ENCODE assay signal across 13 mouse cellular contexts in the genomic region with DNA sequence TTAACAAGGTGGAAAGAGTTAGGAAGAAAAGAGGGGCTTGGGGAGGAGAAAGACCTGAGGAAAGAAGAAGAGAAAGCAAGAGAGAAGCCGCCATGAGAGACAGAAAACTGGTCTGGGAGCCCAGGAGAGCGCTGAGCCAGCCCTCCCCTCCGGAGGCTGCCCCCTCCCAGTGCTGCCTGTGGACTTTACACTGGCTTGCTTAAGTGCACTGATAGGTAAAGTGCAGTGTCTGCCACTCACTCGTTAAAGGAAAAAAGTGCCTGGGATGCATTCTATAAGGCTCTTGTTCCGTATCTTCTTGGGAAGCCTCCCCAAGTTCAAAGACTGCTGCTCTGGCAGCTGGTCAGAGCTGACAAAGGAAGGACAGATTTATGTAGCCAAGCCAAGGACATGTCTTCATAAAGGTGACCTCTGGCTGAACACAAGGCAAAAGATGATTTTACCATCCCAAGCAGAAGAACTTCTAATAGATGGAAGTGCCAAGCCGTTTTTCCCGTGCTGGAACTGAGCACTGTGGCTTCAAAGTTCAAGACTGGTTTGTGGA. TPM values are rescaled to one million over a fixed set of nuclear protein-coding genes. Genes with fewer than 3 reads are reported as not detected.
DNase-seq lines count a peak whose midpoint lies in the region; ATAC-seq and TF ChIP-seq lines count a peak whose summit lies in the region.
"Had no signal": no experiment of that assay in that cellular context is flagged by ENCODE, and none has a peak within 500 bp of the region (broad histone marks: within the 10 kb centered on the region; RNA-seq: fewer than 3 reads in every experiment).

No protein-coding gene starts in this region.

- peak overlapping the region; percentile 41; the same call in 1 of the 2 replicates for H3K9ac ChIP-seq in intestine, embryonic 16.5 days (ENCODE audit: low read depth, low read length)
- no peak overlapping the region for H3K9ac ChIP-seq in kidney, postnatal 0 days (ENCODE audit: low read depth, low read length)
- 0 out of 2 replicates have a peak overlapping the region, but pooled peaks have one; percentile 2 for H3K9ac ChIP-seq in liver, postnatal 0 days (replicated peaks)
- H3K9ac ChIP-seq: forebrain, postnatal 0 days had no signal

- H3K4me2 ChIP-seq in intestine, embryonic 16.5 days (ENCODE audit: low read depth, low read length): peak overlapping the region; percentile 45
- no peak overlapping the region for H3K4me2 ChIP-seq in kidney, postnatal 0 days (ENCODE audit: low read length)
- peak overlapping the region; percentile 57 for H3K4me2 ChIP-seq in liver, postnatal 0 days (ENCODE audit: low read depth, low read length)

- no peaks in the 10 kb centered on the region for H3K27me3 ChIP-seq in intestine, embryonic 16.5 days (replicated peaks; ENCODE audit: control insufficient read depth, insufficient read depth, low read length)
- H3K27me3 ChIP-seq in kidney, postnatal 0 days (ENCODE audit: insufficient read depth, low read length): no peaks in the 10 kb centered on the region
- H3K27me3 ChIP-seq in liver, postnatal 0 days (ENCODE audit: insufficient read depth, low read length): no peaks in the 10 kb centered on the region
- no peaks in the 10 kb centered on the region for H3K27me3 ChIP-seq in embryonic facial prominence, embryonic 10.5 days (replicated peaks; ENCODE audit: low read depth, poor library complexity, severe bottlenecking)
- H3K27me3 ChIP-seq: CH12.LX had no signal

- peaks cover 27% of the 10 kb centered on the region for H3K4me1 ChIP-seq in intestine, embryonic 16.5 days (ENCODE audit: control insufficient read depth, insufficient read depth, low read length)
- H3K4me1 ChIP-seq in kidney, postnatal 0 days (replicated peaks; ENCODE audit: insufficient read depth, low read length): no peaks in the 10 kb centered on the region
- peaks cover 44% of the 10 kb centered on the region for H3K4me1 ChIP-seq in liver, postnatal 0 days (ENCODE audit: insufficient read depth)
- peaks cover 34% of the 10 kb centered on the region for H3K4me1 ChIP-seq in embryonic facial prominence, embryonic 10.5 days

- peak overlapping the region; percentile 79 for H3K27ac ChIP-seq in intestine, embryonic 16.5 days (ENCODE audit: low read length)
- H3K27ac ChIP-seq in kidney, postnatal 0 days: peak overlapping the region; percentile 70
- H3K27ac ChIP-seq in liver, postnatal 0 days (ENCODE audit: low read depth): peak overlapping the region; percentile 67
- H3K27ac ChIP-seq in embryonic facial prominence, embryonic 10.5 days (replicated peaks): no peak overlapping the region; the same call in 1 of the 2 replicates

- no peaks in the 10 kb centered on the region for H3K9me3 ChIP-seq in intestine, embryonic 16.5 days (ENCODE audit: control insufficient read depth, low read length)
- no peaks in the 10 kb centered on the region for H3K9me3 ChIP-seq in kidney, postnatal 0 days (replicated peaks; ENCODE audit: low read length)
- no peaks in the 10 kb centered on the region for H3K9me3 ChIP-seq in liver, postnatal 0 days (ENCODE audit: low read length)
- no peaks in the 10 kb centered on the region for H3K9me3 ChIP-seq in embryonic facial prominence, embryonic 10.5 days

- WGBS in intestine, embryonic 16.5 days: 41% methylated on average over 7 of the region's 7 CpGs
- WGBS in kidney, postnatal 0 days: 68% methylated on average over 7 of the region's 7 CpGs
- 49% methylated on average over 7 of the region's 7 CpGs for WGBS in liver, postnatal 0 days (ENCODE audit: insufficient replicate concordance)
- WGBS in embryonic facial prominence, embryonic 10.5 days: 62% methylated on average over 7 of the region's 7 CpGs

- H3K36me3 ChIP-seq in intestine, embryonic 16.5 days (ENCODE audit: control insufficient read depth, insufficient read depth, low read length): no peaks in the 10 kb centered on the region
- H3K36me3 ChIP-seq in kidney, postnatal 0 days (ENCODE audit: insufficient read depth, low read length): no peaks in the 10 kb centered on the region
- H3K36me3 ChIP-seq in liver, postnatal 0 days (replicated peaks; ENCODE audit: insufficient read depth, low read length): no peaks in the 10 kb centered on the region
- H3K36me3 ChIP-seq in embryonic facial prominence, embryonic 10.5 days (replicated peaks): no peaks in the 10 kb centered on the region

- peak; percentile 45 for DNase-seq in kidney, adult 11 months
- no peak for DNase-seq in kidney, adult 18-20 months
- no peak for DNase-seq in kidney, postnatal 0 days (ENCODE audit: low spot score)
- no peak for DNase-seq in liver, postnatal 0 days
- DNase-seq in embryonic facial prominence, embryonic 10.5 days (ENCODE audit: low spot score): no peak
- DNase-seq in urinary bladder, postnatal 36 days (ENCODE audit: low spot score in 2 of 2): no peak
- DNase-seq: adrenal gland, postnatal 10 days; forebrain, postnatal 0 days had no signal

- no peak for TF ChIP-seq EP300 in liver, postnatal 0 days (IDR thresholded peaks at IDR 0.05; ENCODE audit: low read depth)

- peak; percentile 29 for ATAC-seq in intestine, embryonic 16.5 days
- ATAC-seq in kidney, postnatal 0 days (replicated peaks; ENCODE audit: low FRiP score, low read depth): no peak
- no peak for ATAC-seq in liver, postnatal 0 days
- ATAC-seq: forebrain, postnatal 0 days had no signal

- H3K4me3 ChIP-seq in intestine, embryonic 16.5 days (ENCODE audit: low read length): 0 out of 2 replicates have a peak overlapping the region, but pooled peaks have one; percentile 4
- no peak overlapping the region for H3K4me3 ChIP-seq in kidney, postnatal 0 days (replicated peaks; ENCODE audit: low read depth, low read length)
- H3K4me3 ChIP-seq in liver, postnatal 0 days (ENCODE audit: low read depth, low read length): no peak overlapping the region; the same call in 1 of the 2 replicates
- no peak overlapping the region for H3K4me3 ChIP-seq in embryonic facial prominence, embryonic 10.5 days

- no peak for TF ChIP-seq CTCF in kidney, postnatal 0 days (IDR thresholded peaks at IDR 0.05; ENCODE audit: low read depth)
- no peak for TF ChIP-seq CTCF in liver, postnatal 0 days (IDR thresholded peaks at IDR 0.05; ENCODE audit: low read depth)

RNA-seq across cellular contexts. Expression of a gene that starts 3.5 kb away (rescaled TPM):
- 35.7 and 36.1 TPM in 2 replicates for polyA plus RNA-seq in intestine, embryonic 16.5 days (2015; fragmentation: Nextera tagmentation; extraction: Ambion mirVana)
- 28.7 and 31.5 TPM in 2 replicates for polyA plus RNA-seq in kidney, postnatal 0 days (2015; fragmentation: Nextera tagmentation; extraction: Ambion mirVana)
- 13.0 and 14.5 TPM in 2 replicates for polyA plus RNA-seq in liver, postnatal 0 days (2015; fragmentation: Nextera tagmentation; extraction: Ambion mirVana)
- polyA plus RNA-seq in embryonic facial prominence, embryonic 10.5 days (2016; fragmentation: Nextera tagmentation; extraction: Ambion mirVana): 39.3 and 41.9 TPM in 2 replicates

RNA-seq across cellular contexts. Expression of a gene that starts 25.2 kb away (rescaled TPM):
- polyA plus RNA-seq in intestine, embryonic 16.5 days (2015; fragmentation: Nextera tagmentation; extraction: Ambion mirVana): 10.2 and 11.7 TPM in 2 replicates
- 12.3 and 13.0 TPM in 2 replicates for polyA plus RNA-seq in kidney, postnatal 0 days (2015; fragmentation: Nextera tagmentation; extraction: Ambion mirVana)
- 6.2 and 8.1 TPM in 2 replicates for polyA plus RNA-seq in liver, postnatal 0 days (2015; fragmentation: Nextera tagmentation; extraction: Ambion mirVana)
- 15.9 and 16.8 TPM in 2 replicates for polyA plus RNA-seq in embryonic facial prominence, embryonic 10.5 days (2016; fragmentation: Nextera tagmentation; extraction: Ambion mirVana)

RNA-seq across cellular contexts. Expression of a gene that starts 59.4 kb away (rescaled TPM):
- polyA plus RNA-seq in intestine, embryonic 16.5 days (2015; fragmentation: Nextera tagmentation; extraction: Ambion mirVana): not detected in 2 replicates
- polyA plus RNA-seq in kidney, postnatal 0 days (2015; fragmentation: Nextera tagmentation; extraction: Ambion mirVana): not detected in 2 replicates
- not detected in 2 replicates for polyA plus RNA-seq in liver, postnatal 0 days (2015; fragmentation: Nextera tagmentation; extraction: Ambion mirVana)
- not detected in 2 replicates for polyA plus RNA-seq in embryonic facial prominence, embryonic 10.5 days (2016; fragmentation: Nextera tagmentation; extraction: Ambion mirVana)
- polyA plus RNA-seq: large intestine, adult 2 months; midbrain, postnatal 0 days; urinary bladder, adult 2 months had no signal
